Mouse (Mus musculus): ENCODE data around the gene I830077J02Rik. TPM values are rescaled to one million over a fixed set of nuclear protein-coding genes. Genes with fewer than 3 reads are reported as not detected.

The I830077J02Rik gene
- 22.2 to 23.8 TPM (median 22.8 TPM) in 4 replicates for total RNA-seq (2023)

DNA sequence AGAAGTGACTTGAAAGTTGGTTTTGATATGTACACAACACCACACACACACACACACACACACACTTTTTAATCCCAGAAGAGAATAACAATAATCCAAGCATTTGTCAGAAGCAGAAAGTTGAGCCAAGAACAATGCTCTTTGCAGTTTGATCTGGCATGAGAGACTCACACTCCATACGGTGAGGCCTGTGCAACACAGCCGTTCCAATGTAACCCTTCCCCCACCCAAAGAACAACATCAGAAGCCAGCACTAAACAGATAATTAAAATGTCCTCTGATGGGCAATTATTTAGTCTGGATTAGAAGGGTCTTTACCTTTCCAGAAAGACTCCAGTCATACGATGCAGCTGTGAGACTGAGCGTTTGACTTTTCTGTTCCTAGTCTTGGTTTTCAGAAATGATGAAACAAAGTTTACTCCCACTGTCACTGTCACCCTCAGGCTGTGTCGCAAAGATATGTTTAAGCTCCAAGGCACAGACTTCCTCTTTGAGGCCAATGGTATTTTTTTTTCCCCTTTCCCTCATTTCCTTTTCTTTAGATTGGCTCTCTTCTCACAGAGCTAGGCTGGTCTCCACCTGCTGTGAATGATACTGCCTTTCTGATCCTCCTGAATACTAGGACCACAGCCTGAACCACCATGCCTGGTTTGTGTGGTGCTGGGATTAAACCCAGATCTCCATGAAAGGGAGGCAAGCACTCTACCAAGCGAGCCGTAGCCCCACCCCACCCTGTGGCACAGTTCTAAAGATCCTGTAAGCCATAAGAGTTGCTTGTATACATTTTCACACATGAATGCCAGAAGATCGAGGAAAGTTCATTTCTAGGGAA lies at the start of gene I830077J02Rik:
Gene I830077J02Rik, minus strand, starts transcription at position 425 of the 832 bp plus-strand sequence.

DNA sequence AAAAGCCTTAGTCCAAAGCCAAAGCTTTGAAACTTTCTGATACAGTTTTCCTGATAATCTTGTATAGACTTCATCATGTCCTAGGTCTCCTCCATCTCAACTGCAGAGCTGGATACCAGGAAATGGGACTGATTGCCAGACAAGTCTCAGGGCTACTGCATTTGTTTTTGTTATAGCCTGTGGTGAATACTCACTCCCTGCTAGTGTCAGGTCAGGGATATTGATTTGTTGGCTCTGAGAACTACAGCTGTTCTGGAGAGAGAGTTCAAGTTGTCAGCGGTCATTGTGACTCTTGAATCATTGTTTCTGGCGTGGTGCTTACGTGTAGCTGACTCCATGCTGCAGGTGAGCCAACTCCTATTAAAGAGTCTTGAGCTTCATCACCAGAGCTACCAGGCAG lies 40.9 kb upstream of the I830077J02Rik start, which contains the start of gene Ovgp1:
Gene Ovgp1, plus strand, starts transcription at position 301 of the 400 bp plus-strand sequence.

DNA sequence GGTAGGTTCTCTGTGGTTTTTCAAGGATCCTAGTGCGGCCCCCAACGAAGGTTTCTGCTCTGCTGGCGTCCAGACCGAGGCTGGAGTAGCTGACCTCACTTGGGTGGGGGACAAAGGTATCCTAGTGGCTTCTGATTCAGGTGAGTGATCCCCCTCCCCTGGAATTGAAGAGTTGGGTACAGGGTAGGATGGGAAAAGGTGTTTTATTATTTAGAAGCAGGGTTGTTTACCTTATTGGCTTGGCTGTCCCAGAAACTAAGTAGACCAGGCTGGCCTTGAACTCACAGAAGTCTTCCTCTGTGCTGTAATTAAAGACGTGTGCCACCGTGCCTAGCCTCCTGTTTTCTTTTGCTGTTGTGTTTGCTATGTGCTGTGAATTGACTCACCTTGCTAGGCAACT lies 27.5 kb upstream of the I830077J02Rik start, which contains the start of gene Atp5f1:
Gene Atp5f1, minus strand, starts transcription at position 101 of the 400 bp plus-strand sequence.

DNA sequence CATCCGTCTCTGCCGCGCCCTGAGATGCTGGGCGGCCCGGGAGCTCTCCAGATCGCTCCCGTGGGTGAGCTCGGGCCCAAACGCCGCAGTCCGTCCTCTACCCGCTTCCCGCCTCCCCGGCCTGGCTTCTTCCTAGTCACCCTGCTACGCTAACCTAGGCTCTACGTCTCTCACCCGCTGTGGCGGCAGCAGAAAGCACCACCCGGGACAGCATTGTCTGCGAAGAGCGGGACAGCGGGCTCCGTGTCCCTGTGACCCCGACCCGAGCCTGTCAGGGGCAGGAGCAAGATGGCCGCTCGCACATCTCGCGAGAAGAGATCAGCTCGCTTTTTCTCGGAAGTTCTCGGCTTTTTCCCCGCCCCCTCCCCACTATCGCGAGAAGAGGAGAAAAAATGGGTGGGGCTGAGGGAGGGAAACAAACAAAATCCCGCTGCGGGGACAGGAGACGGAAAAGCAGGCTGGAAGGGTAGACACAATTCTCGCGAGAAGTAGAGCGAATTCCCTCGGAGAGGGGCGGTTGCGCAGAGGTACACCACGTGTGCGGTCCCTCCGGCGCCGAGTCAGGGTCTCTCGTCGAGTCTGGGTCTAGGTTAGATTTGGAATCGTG lies 26.6 kb upstream of the I830077J02Rik start, which contains the start of gene Wdr77:
Gene Wdr77, plus strand, starts transcription at position 396 of the 607 bp plus-strand sequence.

Other genes with a start within 250 kb of the I830077J02Rik start
- gene Ddx20, start 245.1 kb downstream of the I830077J02Rik start, total RNA-seq (2023): 32.4 to 34.6 TPM (median 33.8 TPM) in 4 replicates
- 0.17 TPM in 1 of 4 replicates, not detected in the others for gene Inka2, start 228.1 kb downstream of the I830077J02Rik start, total RNA-seq (2023)
- gene Rap1a, start 131.3 kb downstream of the I830077J02Rik start, total RNA-seq (2023): 116 to 147 TPM (median 132 TPM) in 4 replicates
- not detected in 4 replicates for gene Adora3, start 61.8 kb downstream of the I830077J02Rik start, total RNA-seq (2023)
- gene Tmigd3, start 61.8 kb downstream of the I830077J02Rik start, total RNA-seq (2023): 0.52 to 0.57 TPM in 2 of 4 replicates, not detected in the others
- gene Wdr77, start 26.7 kb upstream of the I830077J02Rik start, total RNA-seq (2023): 41.0 to 46.1 TPM (median 43.0 TPM) in 4 replicates
- 135 to 153 TPM (median 143 TPM) in 4 replicates for gene Atp5f1, start 27.4 kb upstream of the I830077J02Rik start, total RNA-seq (2023)
- 2.4 to 4.5 TPM (median 3.5 TPM) in 4 replicates for gene Ovgp1, start 41.0 kb upstream of the I830077J02Rik start, total RNA-seq (2023)
- 1.1 to 2.5 TPM (median 1.6 TPM) in 4 replicates for gene Pifo, start 82.0 kb upstream of the I830077J02Rik start, total RNA-seq (2023)
- not detected in 4 replicates for gene Chil5, start 100.2 kb upstream of the I830077J02Rik start, total RNA-seq (2023)
- not detected in 4 replicates for gene Chia1, start 180.6 kb upstream of the I830077J02Rik start, total RNA-seq (2023)
- 0.60 to 1.3 TPM (median 0.89 TPM) in 4 replicates for gene Chil3, start 234.9 kb upstream of the I830077J02Rik start, total RNA-seq (2023)

All from B cell, adult 62 days (primary cell).